ENCODE assay signal across 8 mouse cellular contexts in genomic region chr16:91045511-91045910, GRCm38 (mm10). TPM values are rescaled to one million over a fixed set of nuclear protein-coding genes. Genes with fewer than 3 reads are reported as not detected.
DNase-seq lines count a peak whose midpoint lies in the region; ATAC-seq and TF ChIP-seq lines count a peak whose summit lies in the region.

No protein-coding gene starts in this region.

- peaks cover 13% of the 10 kb centered on the region for H3K4me1 ChIP-seq in forebrain, embryonic 12.5 days
- H3K4me1 ChIP-seq in liver, postnatal 0 days (ENCODE audit: insufficient read depth) = peaks cover 16% of the 10 kb centered on the region

- H3K27ac ChIP-seq in forebrain, embryonic 12.5 days = no peak overlapping the region
- H3K27ac ChIP-seq in liver, postnatal 0 days (ENCODE audit: low read depth) = no peak overlapping the region

- DNase-seq in urinary bladder, postnatal 25 days (ENCODE audit: low spot score) = peak; percentile 30
- DNase-seq in urinary bladder, adult 2 months (ENCODE audit: low spot score) = no peak
- DNase-seq in brain, adult 2 months (ENCODE audit: low read depth, low spot score) = peak; percentile 50
- peak; percentile 82 for DNase-seq in induced T-regulatory cell, adult 2 months (ENCODE audit: low read depth)
- peak; percentile 66 for DNase-seq in liver, postnatal 0 days
- peak; percentile 66 for DNase-seq in retina, embryonic 14.5 days (ENCODE audit: low spot score)

- 60% methylated on average over 8 of the region's 8 CpGs for WGBS in forebrain, embryonic 12.5 days
- WGBS in liver, postnatal 0 days (ENCODE audit: insufficient replicate concordance) = 64% methylated on average over 8 of the region's 8 CpGs

- peak overlapping the region; percentile 98; the same call in 1 of the 2 replicates for H3K4me3 ChIP-seq in forebrain, embryonic 12.5 days (replicated peaks)
- no peak overlapping the region for H3K4me3 ChIP-seq in liver, postnatal 0 days (ENCODE audit: low read depth, low read length)

- H3K4me2 ChIP-seq in forebrain, embryonic 12.5 days = peak overlapping the region; percentile 67; the same call in 1 of the 2 replicates
- peak overlapping the region; percentile 82 for H3K4me2 ChIP-seq in liver, postnatal 0 days (ENCODE audit: low read depth, low read length)

- peaks cover 6% of the 10 kb centered on the region; the same call in 1 of the 2 replicates for H3K27me3 ChIP-seq in forebrain, embryonic 12.5 days
- no peaks in the 10 kb centered on the region for H3K27me3 ChIP-seq in liver, postnatal 0 days (ENCODE audit: insufficient read depth, low read length)

- H3K9me3 ChIP-seq in forebrain, embryonic 12.5 days = no peaks in the 10 kb centered on the region
- no peaks in the 10 kb centered on the region for H3K9me3 ChIP-seq in liver, postnatal 0 days (ENCODE audit: low read length)

- H3K9ac ChIP-seq in forebrain, embryonic 12.5 days = no peak overlapping the region
- H3K9ac ChIP-seq in liver, postnatal 0 days (replicated peaks) = no peak overlapping the region

- no peak for ATAC-seq in forebrain, embryonic 12.5 days (ENCODE audit: low FRiP score)
- ATAC-seq in liver, postnatal 0 days = no peak
- no peak for ATAC-seq in erythroid progenitor cell, adult 5-6 weeks (replicated peaks; ENCODE audit: low FRiP score, poor library complexity, severe bottlenecking)

- peak; percentile 74 for TF ChIP-seq CTCF in liver, postnatal 0 days (IDR thresholded peaks at IDR 0.05; ENCODE audit: low read depth)

- no peak for TF ChIP-seq EP300 in liver, postnatal 0 days (IDR thresholded peaks at IDR 0.05; ENCODE audit: low read depth)

- H3K36me3 ChIP-seq in forebrain, embryonic 12.5 days (replicated peaks) = peaks cover 7% of the 10 kb centered on the region
- H3K36me3 ChIP-seq in liver, postnatal 0 days (replicated peaks; ENCODE audit: insufficient read depth, low read length) = peaks cover 5% of the 10 kb centered on the region

RNA-seq across cellular contexts. Expression of gene Paxbp1, which starts 1.2 kb away (rescaled TPM):
- 51.5 and 63.4 TPM in 2 replicates for polyA plus RNA-seq in urinary bladder, adult 2 months (2012; rRNA removed)
- 105 TPM in 2 replicates for polyA plus RNA-seq in forebrain, embryonic 12.5 days (2016; fragmentation: Nextera tagmentation; extraction: Ambion mirVana)
- polyA plus RNA-seq in liver, postnatal 0 days (2015; fragmentation: Nextera tagmentation; extraction: Ambion mirVana) = 10.3 and 10.9 TPM in 2 replicates
- total RNA-seq in erythroid progenitor cell, adult 5-6 weeks (2015; ENCODE audit: low replicate concordance) = 147 and 193 TPM in 2 replicates
- 152 and 209 TPM in 2 replicates for total RNA-seq in erythroid progenitor cell, adult 5-6 weeks (2017; ENCODE audit: low replicate concordance)

RNA-seq across cellular contexts. Expression of gene Synj1, which starts 34.4 kb away (rescaled TPM):
- 21.3 and 23.6 TPM in 2 replicates for polyA plus RNA-seq in urinary bladder, adult 2 months (2012; rRNA removed)
- polyA plus RNA-seq in forebrain, embryonic 12.5 days (2016; fragmentation: Nextera tagmentation; extraction: Ambion mirVana) = 25.2 and 26.6 TPM in 2 replicates
- polyA plus RNA-seq in liver, postnatal 0 days (2015; fragmentation: Nextera tagmentation; extraction: Ambion mirVana) = 8.2 and 8.6 TPM in 2 replicates
- 140 and 150 TPM in 2 replicates for total RNA-seq in erythroid progenitor cell, adult 5-6 weeks (2015; ENCODE audit: low replicate concordance)
- 84.7 and 104 TPM in 2 replicates for total RNA-seq in erythroid progenitor cell, adult 5-6 weeks (2017; ENCODE audit: low replicate concordance)

RNA-seq across cellular contexts. Expression of gene 4932438H23Rik, which starts 49.4 kb away (rescaled TPM):
- 0.87 and 0.94 TPM in 2 replicates for polyA plus RNA-seq in urinary bladder, adult 2 months (2012; rRNA removed)
- 0.43 TPM in 1 of 2 replicates, not detected in the other for polyA plus RNA-seq in forebrain, embryonic 12.5 days (2016; fragmentation: Nextera tagmentation; extraction: Ambion mirVana)
- polyA plus RNA-seq in liver, postnatal 0 days (2015; fragmentation: Nextera tagmentation; extraction: Ambion mirVana) = 0.05 TPM in 1 of 2 replicates, not detected in the other
- not detected in 2 replicates for total RNA-seq in erythroid progenitor cell, adult 5-6 weeks (2015; ENCODE audit: low replicate concordance)
- total RNA-seq in erythroid progenitor cell, adult 5-6 weeks (2017; ENCODE audit: low replicate concordance) = not detected in 2 replicates
